Mouse (Mus musculus): ENCODE measurements around the gene Gpd2.

Gene Gpd2

GRCm38 (mm10) chr2:57251636-57252317 lies 14.3 kb downstream of the Gpd2 start:
- no peak for DNase-seq (ENCODE audit: low spot score)

GRCm38 (mm10) chr2:57252542-57253301 lies 15.3 kb downstream of the Gpd2 start:
- no peak for DNase-seq (ENCODE audit: low spot score)

GRCm38 (mm10) chr2:57254267-57254666 lies 16.8 kb downstream of the Gpd2 start:
- no peak for DNase-seq (ENCODE audit: low spot score)

- DNase-seq (ENCODE audit: low spot score) = no peak
Measured at GRCm38 (mm10) chr2:57255153-57255670, 17.8 kb downstream of the Gpd2 start.

GRCm38 (mm10) chr2:57255836-57256235 lies 18.4 kb downstream of the Gpd2 start:
- DNase-seq (ENCODE audit: low spot score) = no peak

- DNase-seq (ENCODE audit: low spot score) = no peak
Measured at GRCm38 (mm10) chr2:57256459-57256858, 19.0 kb downstream of the Gpd2 start.

- DNase-seq (ENCODE audit: low spot score) = no peak
Measured at GRCm38 (mm10) chr2:57261286-57262077, 24.0 kb downstream of the Gpd2 start.

- DNase-seq (ENCODE audit: low spot score) = no peak
Measured at GRCm38 (mm10) chr2:57263431-57263830, 26.0 kb downstream of the Gpd2 start.

GRCm38 (mm10) chr2:57264912-57265311 lies 27.5 kb downstream of the Gpd2 start:
- no peak for DNase-seq (ENCODE audit: low spot score)

GRCm38 (mm10) chr2:57266679-57267393 lies 29.4 kb downstream of the Gpd2 start:
- DNase-seq (ENCODE audit: low spot score) = no peak

- DNase-seq (ENCODE audit: low spot score) = no peak
Measured at GRCm38 (mm10) chr2:57267394-57267716, 29.9 kb downstream of the Gpd2 start.

GRCm38 (mm10) chr2:57267896-57268295 lies 30.5 kb downstream of the Gpd2 start:
- DNase-seq (ENCODE audit: low spot score) = no peak

GRCm38 (mm10) chr2:57268839-57269238 lies 31.4 kb downstream of the Gpd2 start:
- no peak for DNase-seq (ENCODE audit: low spot score)

GRCm38 (mm10) chr2:57269690-57270435 lies 32.4 kb downstream of the Gpd2 start:
- DNase-seq (ENCODE audit: low spot score) = no peak

GRCm38 (mm10) chr2:57280190-57280723 lies 42.8 kb downstream of the Gpd2 start:
- DNase-seq (ENCODE audit: low spot score) = no peak

GRCm38 (mm10) chr2:57283791-57284190 lies 46.4 kb downstream of the Gpd2 start:
- DNase-seq (ENCODE audit: low spot score) = no peak

- DNase-seq (ENCODE audit: low spot score) = no peak
Measured at GRCm38 (mm10) chr2:57285197-57285596, 47.8 kb downstream of the Gpd2 start.

GRCm38 (mm10) chr2:57287986-57288385 lies 50.6 kb downstream of the Gpd2 start:
- no peak for DNase-seq (ENCODE audit: low spot score)

- DNase-seq (ENCODE audit: low spot score) = no peak
Measured at GRCm38 (mm10) chr2:57293571-57293970, 56.1 kb downstream of the Gpd2 start.

GRCm38 (mm10) chr2:57296069-57296468 lies 58.6 kb downstream of the Gpd2 start:
- no peak for DNase-seq (ENCODE audit: low spot score)

GRCm38 (mm10) chr2:57297226-57297625 lies 59.8 kb downstream of the Gpd2 start:
- DNase-seq (ENCODE audit: low spot score) = no peak
